Mouse (Mus musculus) lung, adult 2 months (tissue): Measurements from ENCODE around the gene Clic4.

Source experiments
- CTCF ChIP-seq: fragments of 200-500 bp; IDR thresholded peaks from 2 replicates; pipeline ENCODE4 v1.5.1; 2011; ENCODE audit warnings: mild to moderate bottlenecking, low read length, control low read depth; ENCODE audit not compliant: insufficient read depth
- POLR2A ChIP-seq: fragments of 200-500 bp; IDR thresholded peaks from 2 replicates; pipeline ENCODE4 v1.6.1; 2011; ENCODE audit warnings: low read depth, mild to moderate bottlenecking, control low read depth, low read length, borderline replicate concordance; ENCODE audit errors: extremely low read depth

DNA sequence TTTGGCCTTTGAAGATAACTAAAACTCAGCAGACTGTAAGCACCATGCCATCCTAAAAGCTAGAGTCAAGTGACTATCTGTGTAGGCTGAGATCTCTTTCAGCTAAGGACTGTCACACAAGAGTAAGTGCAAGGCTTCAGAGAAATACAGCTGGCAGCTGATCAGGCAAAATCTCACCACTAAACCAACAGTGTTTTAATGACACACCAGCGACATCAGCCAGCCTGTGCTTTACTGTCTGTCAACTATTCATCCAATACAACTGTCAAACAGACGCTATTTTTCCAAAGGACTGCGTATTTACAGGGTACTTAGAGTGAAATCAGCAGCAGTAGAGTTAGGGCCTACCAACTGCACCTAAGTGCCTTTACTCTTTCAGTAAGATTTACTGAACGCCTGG is 12.2 kb downstream of the Clic4 start:
- TF ChIP-seq CTCF (no peak), POLR2A (no peak)
